ENCODE assay signal across 8 mouse cellular contexts in the genomic region with DNA sequence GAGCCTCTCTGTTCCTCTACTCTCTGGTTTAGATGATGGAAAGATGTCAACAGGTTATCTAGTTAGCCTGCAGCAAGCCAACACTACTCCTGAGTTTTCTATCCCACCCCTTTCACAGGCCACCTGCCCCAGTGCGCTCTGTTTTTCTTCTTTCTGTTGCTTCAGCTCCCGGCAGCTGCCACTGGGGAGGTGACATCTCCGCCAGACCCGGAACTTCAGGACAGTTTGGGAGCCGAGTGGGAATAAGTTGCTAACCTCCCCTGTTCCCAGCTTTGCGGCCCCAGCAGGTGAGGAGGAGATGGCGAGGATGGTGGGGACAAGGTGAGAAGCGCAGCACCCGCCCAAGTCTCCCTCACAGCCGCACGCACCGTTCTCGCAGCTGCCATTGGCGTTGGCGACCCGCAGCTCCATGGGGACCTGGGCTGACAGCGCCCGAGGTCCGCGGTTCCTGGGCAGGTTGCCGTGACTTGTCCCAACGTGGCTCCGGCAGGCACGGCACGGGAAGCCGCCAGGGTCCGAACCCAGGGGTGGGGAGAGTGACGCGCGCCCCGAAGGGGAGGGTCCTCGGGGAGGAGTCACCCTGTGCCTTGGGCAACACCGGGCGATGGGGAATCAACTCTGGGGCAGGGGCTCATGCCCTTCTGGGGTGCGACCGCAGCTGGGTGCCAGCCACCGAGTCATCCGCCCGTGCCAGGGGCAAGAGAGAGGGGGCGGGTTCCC. TPM values are rescaled to one million over a fixed set of nuclear protein-coding genes. Genes with fewer than 3 reads are reported as not detected.
DNase-seq lines count a peak whose midpoint lies in the region; ATAC-seq and TF ChIP-seq lines count a peak whose summit lies in the region.

Gene Nipal4 (minus strand): TSS at position 643 of the 720 bp plus-strand sequence.

- H3K27me3 ChIP-seq in heart, embryonic 10.5 days (ENCODE audit: insufficient read depth, poor library complexity, severe bottlenecking) = peaks cover 24% of the 10 kb centered on the region
- H3K27me3 ChIP-seq in CH12.LX (replicated peaks) = no peaks in the 10 kb centered on the region
- H3K27me3 ChIP-seq in hindbrain, embryonic 11.5 days (ENCODE audit: control insufficient read depth, insufficient read depth, low read length) = peaks cover 5% of the 10 kb centered on the region; the same call in 1 of the 2 replicates
- H3K27me3 ChIP-seq in liver, embryonic 16.5 days (ENCODE audit: control insufficient read depth, insufficient read depth, low read depth, low read length) = peaks cover 22% of the 10 kb centered on the region
- no peaks in the 10 kb centered on the region for H3K27me3 ChIP-seq in splenic B cell, adult 2 months (ENCODE audit: control insufficient read depth, insufficient read depth, low read length, poor library complexity, severe bottlenecking)

- H3K27ac ChIP-seq in heart, embryonic 10.5 days = peak within 1 kb of the TSS; percentile 85
- no peak within 1 kb of the TSS for H3K27ac ChIP-seq in CH12.LX (ENCODE audit: insufficient read depth, low read depth)
- H3K27ac ChIP-seq in cortical plate, adult 2 months (ENCODE audit: insufficient read depth, low read length) = peak within 1 kb of the TSS; percentile 90; the same call in 1 of the 2 replicates
- no peak within 1 kb of the TSS for H3K27ac ChIP-seq in hindbrain, embryonic 11.5 days (ENCODE audit: low read depth, low read length)
- H3K27ac ChIP-seq in liver, embryonic 16.5 days (ENCODE audit: low read length) = no peak within 1 kb of the TSS

- TF ChIP-seq CTCF in CH12.LX (conservative IDR thresholded peaks at IDR 0.05 in 1 of 2, IDR thresholded peaks at IDR 0.05 in 1 of 2; ENCODE audit: low read depth in 2 of 2, low read length in 2 of 2) = no peak
- no peak for TF ChIP-seq CTCF in cortical plate, adult 2 months (IDR thresholded peaks at IDR 0.05; ENCODE audit: extremely low read depth, insufficient read depth, low read length)

- H3K4me2 ChIP-seq in CH12.LX (ENCODE audit: insufficient read depth, low read depth, poor library complexity, severe bottlenecking) = peak within 1 kb of the TSS; percentile 68
- peak within 1 kb of the TSS; percentile 89 for H3K4me2 ChIP-seq in hindbrain, embryonic 11.5 days (replicated peaks; ENCODE audit: low read depth, low read length)
- peak within 1 kb of the TSS; percentile 56 for H3K4me2 ChIP-seq in liver, embryonic 16.5 days (ENCODE audit: low read depth, low read length)

- TF ChIP-seq POLR2A in CH12.LX (IDR thresholded peaks at IDR 0.05; ENCODE audit: low read depth, low read length) = no peak
- no peak for TF ChIP-seq POLR2A in cortical plate, adult 2 months (IDR thresholded peaks at IDR 0.05; ENCODE audit: extremely low read depth, insufficient read depth, low read length)

- dilution Hi-C loops in CH12.LX (cut with MboI; ENCODE audit: extremely low pct_ligation_motif_present, extremely low pct_unique_long_range_greater_than_20kb, low sequenced_read_pairs) = no loop called here

- no peak for DNase-seq in heart, embryonic 10.5 days (ENCODE audit: low spot score)
- DNase-seq in heart, postnatal 10 days = no peak
- DNase-seq in CH12.LX (ENCODE audit: extremely low read depth) = no peak
- DNase-seq in hindbrain, embryonic 11.5 days (ENCODE audit: low spot score) = peak; percentile 24
- peak; percentile 12 for DNase-seq in splenic B cell, adult 2 months (ENCODE audit: low read depth, low spot score)
- DNase-seq in MN1 (ENCODE audit: low spot score) = no peak

- no peaks in the 10 kb centered on the region for H3K36me3 ChIP-seq in heart, embryonic 10.5 days
- no peaks in the 10 kb centered on the region for H3K36me3 ChIP-seq in CH12.LX (replicated peaks in 1 of 2; ENCODE audit: control insufficient read depth in 1 of 2, insufficient read depth in 1 of 2, low read length in 1 of 2)
- H3K36me3 ChIP-seq in hindbrain, embryonic 11.5 days (ENCODE audit: control insufficient read depth, insufficient read depth, low read length) = no peaks in the 10 kb centered on the region
- no peaks in the 10 kb centered on the region for H3K36me3 ChIP-seq in liver, embryonic 16.5 days (ENCODE audit: control insufficient read depth, insufficient read depth)
- H3K36me3 ChIP-seq in splenic B cell, adult 2 months (ENCODE audit: control insufficient read depth, insufficient read depth, low read length, poor library complexity, severe bottlenecking) = no peaks in the 10 kb centered on the region

- 0 out of 2 replicates have a peak, but pooled peaks have one; percentile 43 for ATAC-seq in hindbrain, embryonic 11.5 days (ENCODE audit: low FRiP score)
- no peak for ATAC-seq in liver, embryonic 16.5 days (ENCODE audit: low read depth)

- H3K79me2 ChIP-seq in CH12.LX (replicated peaks; ENCODE audit: control insufficient read depth, extremely low read depth, insufficient read depth, poor library complexity, severe bottlenecking) = no peaks in the 10 kb centered on the region

- TF ChIP-seq EP300 in CH12.LX (IDR thresholded peaks at IDR 0.05; ENCODE audit: low read length) = no peak

- H3K4me1 ChIP-seq in heart, embryonic 10.5 days = peaks cover 36% of the 10 kb centered on the region
- peaks cover 0 to 10% of the 10 kb centered on the region in 2 experiments; a peak in 2 of 4 replicates for H3K4me1 ChIP-seq in CH12.LX (ENCODE audit: control insufficient read depth in 1 of 2, insufficient read depth in 2 of 2)
- H3K4me1 ChIP-seq in cortical plate, adult 2 months (ENCODE audit: control insufficient read depth, insufficient read depth, low read length) = no peaks in the 10 kb centered on the region
- peaks cover 3% of the 10 kb centered on the region; the same call in 1 of the 2 replicates for H3K4me1 ChIP-seq in hindbrain, embryonic 11.5 days (replicated peaks; ENCODE audit: control insufficient read depth, insufficient read depth, low read length)
- no peaks in the 10 kb centered on the region for H3K4me1 ChIP-seq in liver, embryonic 16.5 days (ENCODE audit: control insufficient read depth, low read depth, low read length)

- TF ChIP-seq RAD21 in CH12.LX (IDR thresholded peaks at IDR 0.05; ENCODE audit: low read depth, low read length) = no peak

- H3K9ac ChIP-seq in CH12.LX (ENCODE audit: insufficient read depth, low read depth) = no peak within 1 kb of the TSS
- peak within 1 kb of the TSS; percentile 50; the same call in 1 of the 2 replicates for H3K9ac ChIP-seq in hindbrain, embryonic 11.5 days (ENCODE audit: low read depth, low read length)
- H3K9ac ChIP-seq in liver, embryonic 16.5 days (ENCODE audit: low read depth, low read length) = no peak within 1 kb of the TSS

- 3% methylated on average over 40 of the region's 40 CpGs for WGBS in heart, embryonic 10.5 days
- WGBS in hindbrain, embryonic 11.5 days = 3% methylated on average over 40 of the region's 40 CpGs
- 2% methylated on average over 38 of the region's 40 CpGs for WGBS in liver, embryonic 16.5 days (ENCODE audit: insufficient replicate concordance)

- in situ Hi-C loops in CH12.LX (cut with MboI; ENCODE audit: low pct_ligation_motif_present, low pct_unique_long_range_greater_than_20kb, low sequenced_read_pairs) = no loop called here

- intact Hi-C loops in heart, postnatal 10 days (cut with DNase I) = no loop called here

- peak within 1 kb of the TSS; percentile 84 for H3K4me3 ChIP-seq in heart, embryonic 10.5 days
- peak within 1 kb of the TSS in 1 of 3 experiments; percentile 50 for H3K4me3 ChIP-seq in CH12.LX (replicated peaks in 1 of 3; ENCODE audit: low read depth in 2 of 3, low read length in 2 of 3, poor library complexity in 1 of 3)
- H3K4me3 ChIP-seq in cortical plate, adult 2 months (ENCODE audit: insufficient read depth, low read length) = peak within 1 kb of the TSS; percentile 54
- peak within 1 kb of the TSS; percentile 44 for H3K4me3 ChIP-seq in hindbrain, embryonic 11.5 days (ENCODE audit: low read depth, low read length)
- H3K4me3 ChIP-seq in liver, embryonic 16.5 days (ENCODE audit: low read depth, low read length) = peak within 1 kb of the TSS; percentile 37

- H3K9me3 ChIP-seq in heart, embryonic 10.5 days = no peaks in the 10 kb centered on the region
- no peaks in the 10 kb centered on the region for H3K9me3 ChIP-seq in CH12.LX (replicated peaks; ENCODE audit: low read length)
- H3K9me3 ChIP-seq in hindbrain, embryonic 11.5 days (ENCODE audit: control insufficient read depth, low read length) = no peaks in the 10 kb centered on the region
- no peaks in the 10 kb centered on the region for H3K9me3 ChIP-seq in liver, embryonic 16.5 days (replicated peaks; ENCODE audit: control insufficient read depth, low read length)

TF ChIP-seq in CH12.LX, 34 proteins besides CTCF, POLR2A, EP300 and RAD21:
- no peak for TF ChIP-seq USF2 (conservative IDR thresholded peaks at IDR 0.05; ENCODE audit: low read depth, low read length)

RNA-seq across cellular contexts. Expression of gene Nipal4, which starts in this region (rescaled TPM):
- polyA plus RNA-seq in heart, embryonic 10.5 days (2016; fragmentation: Nextera tagmentation; extraction: Ambion mirVana) = 7.8 and 15.7 TPM in 2 replicates
- total RNA-seq in heart, postnatal 10 days (2021) = under 1 TPM; 0.55 to 0.89 TPM
- total RNA-seq in CH12.LX (2012; rRNA removed) (0.08 TPM in 2 replicates), CH12.LX (2014; rRNA removed) (not detected in 2 replicates)
- not detected in 2 replicates for polyA plus RNA-seq in CH12.LX (2012; ENCODE audit: insufficient read length, low read depth)
- 4.0 and 4.9 TPM in 2 replicates for polyA plus RNA-seq in cortical plate, adult 2 months (2012; rRNA removed)
- 0.96 and 1.6 TPM in 2 replicates for polyA plus RNA-seq in hindbrain, embryonic 11.5 days (2014; fragmentation: Nextera tagmentation; extraction: Ambion mirVana)
- 0.04 and 0.07 TPM in 2 replicates for polyA plus RNA-seq in liver, embryonic 16.5 days (2015; fragmentation: Nextera tagmentation; extraction: Ambion mirVana)

Comparison
In these comparisons a context has a peak if more than half of its experiments do, and no peak if none do; other contexts are left out.
1. DNase-seq: peak in hindbrain, embryonic 11.5 days (single experiment) and splenic B cell, adult 2 months (single experiment); none in heart, embryonic 10.5 days (single experiment), heart, postnatal 10 days (0 of 2), CH12.LX (single experiment) and MN1 (single experiment).
2. H3K27ac ChIP-seq: peak in heart, embryonic 10.5 days (single experiment) and cortical plate, adult 2 months (single experiment); none in CH12.LX (single experiment), hindbrain, embryonic 11.5 days (single experiment) and liver, embryonic 16.5 days (single experiment).
3. Peak in every context shown above with its lines, with median percentiles within 50 percentile points of each other: H3K4me2 ChIP-seq.